Mouse (Mus musculus) CH12.LX (cell line): Measurements from ENCODE around the gene Fam89a. TPM values are rescaled to one million over a fixed set of nuclear protein-coding genes. Genes with fewer than 3 reads are reported as not detected.

Experiments used
- DNase-seq: peaks from one replicate; pipeline ENCODE4 v3.0.0-alpha.2; 2013; ENCODE audit errors: extremely low read depth
- H3K27ac ChIP-seq: 2 replicates; pipeline ENCODE4 v1.5.1; 2012; ENCODE audit warnings: low read depth, mild to moderate bottlenecking, control low read depth, moderate library complexity; ENCODE audit not compliant: insufficient read depth
- H3K27me3 ChIP-seq: replicated peaks from 2 replicates; pipeline ENCODE3; 2012; ENCODE audit warnings: inconsistent platforms
- H3K36me3 ChIP-seq, 2 experiments: replicated peaks in 1 of 2; 2 replicates each; pipeline versions ENCODE3 to v1.6.1; 2012; ENCODE audit warnings: inconsistent platforms in 1 of 2, low read length in 1 of 2, mild to moderate bottlenecking in 1 of 2, mixed read lengths in 1 of 2, moderate library complexity in 1 of 2; ENCODE audit not compliant: control insufficient read depth in 1 of 2, insufficient read depth in 1 of 2
- H3K4me1 ChIP-seq, 2 experiments: 2 replicates each; pipeline ENCODE4 v1.6.1; 2012; ENCODE audit warnings: inconsistent platforms in 1 of 2, moderate library complexity in 1 of 2; ENCODE audit not compliant: insufficient read depth in 2 of 2, control insufficient read depth in 1 of 2
- H3K4me2 ChIP-seq: 2 replicates; pipeline ENCODE4 v1.6.1; 2012; ENCODE audit warnings: low read depth, mild to moderate bottlenecking, control low read depth; ENCODE audit not compliant: poor library complexity, insufficient read depth, severe bottlenecking
- H3K4me3 ChIP-seq, 3 experiments: fragments of 150-350 bp in 1 of 3; sonication (generic) in 1 of 3; replicated peaks in 1 of 3; 2 replicates each; pipeline versions ENCODE3 to v1.5.1; 2011 to 2012; ENCODE audit warnings: low read depth in 2 of 3, low read length in 2 of 3, mild to moderate bottlenecking in 2 of 3, moderate library complexity in 2 of 3, control low read depth in 1 of 3, improper control_type of control experiment in 1 of 3, inconsistent platforms in 1 of 3, mixed read lengths in 1 of 3; ENCODE audit not compliant: poor library complexity in 1 of 3
- H3K79me2 ChIP-seq: replicated peaks from 2 replicates; pipeline ENCODE4 v1.6.1; 2012; ENCODE audit warnings: mild to moderate bottlenecking, moderate library complexity; ENCODE audit not compliant: control insufficient read depth, poor library complexity, insufficient read depth, severe bottlenecking; ENCODE audit errors: extremely low read depth
- H3K9ac ChIP-seq: 2 replicates; pipeline ENCODE4 v1.6.1; 2012; ENCODE audit warnings: low read depth, mild to moderate bottlenecking, control low read depth, moderate library complexity; ENCODE audit not compliant: insufficient read depth
- H3K9me3 ChIP-seq: replicated peaks from 2 replicates; pipeline ENCODE3; 2012; ENCODE audit warnings: low read length, inconsistent platforms, mixed read lengths
- CHD1 ChIP-seq: IDR thresholded peaks from 2 replicates; pipeline ENCODE4 v1.6.1; 2012; ENCODE audit warnings: low read depth, low read length, improper control_type of control experiment, inconsistent platforms
- CHD2 ChIP-seq: IDR thresholded peaks from 2 replicates; pipeline ENCODE4 v1.6.1; 2011; ENCODE audit warnings: low read length, improper control_type of control experiment
- CTCF ChIP-seq, 2 experiments: IDR thresholded peaks in 1 of 2; conservative IDR thresholded peaks in 1 of 2; 2 replicates each; pipeline ENCODE4 v1.5.1; 2011 to 2012; ENCODE audit warnings: low read depth in 2 of 2, low read length in 2 of 2, improper control_type of control experiment in 1 of 2, inconsistent platforms in 1 of 2, mild to moderate bottlenecking in 1 of 2, moderate library complexity in 1 of 2
- E2F4 ChIP-seq: IDR thresholded peaks from 2 replicates; pipeline ENCODE4 v1.6.1; 2011; ENCODE audit warnings: low read depth, low read length, improper control_type of control experiment; ENCODE audit not compliant: insufficient replicate concordance
- ELF1 ChIP-seq: IDR thresholded peaks from 2 replicates; pipeline ENCODE4 v1.6.1; 2014; ENCODE audit warnings: low read depth, mild to moderate bottlenecking, inconsistent platforms, low read length, improper control_type of control experiment
- GABPA ChIP-seq: IDR thresholded peaks from 2 replicates; pipeline ENCODE4 v1.6.1; 2012; ENCODE audit warnings: low read depth, low read length, improper control_type of control experiment, inconsistent platforms; ENCODE audit not compliant: insufficient replicate concordance
- IRF4 ChIP-seq: IDR thresholded peaks from 2 replicates; pipeline ENCODE4 v1.6.1; 2014; ENCODE audit warnings: low read depth, mild to moderate bottlenecking, inconsistent platforms, low read length, improper control_type of control experiment
- JUN ChIP-seq: IDR thresholded peaks from 2 replicates; pipeline ENCODE4 v1.6.1; 2011; ENCODE audit warnings: low read depth, mild to moderate bottlenecking, low read length, improper control_type of control experiment, moderate library complexity; ENCODE audit not compliant: insufficient read depth
- JUND ChIP-seq: conservative IDR thresholded peaks from 2 replicates; pipeline ENCODE4 v1.6.1; 2011; ENCODE audit warnings: low read depth, low read length, improper control_type of control experiment
- MAFK ChIP-seq: IDR thresholded peaks from 2 replicates; pipeline ENCODE4 v1.6.1; 2011; ENCODE audit warnings: low read length, improper control_type of control experiment; ENCODE audit not compliant: insufficient replicate concordance
- MAX ChIP-seq: IDR thresholded peaks from 2 replicates; pipeline ENCODE4 v1.6.1; 2011; ENCODE audit warnings: low read length, improper control_type of control experiment
- NRF1 ChIP-seq: IDR thresholded peaks from 2 replicates; pipeline ENCODE4 v1.6.1; 2014; ENCODE audit warnings: low read depth, mild to moderate bottlenecking, inconsistent platforms, low read length, improper control_type of control experiment, moderate library complexity
- PAX5 ChIP-seq: IDR thresholded peaks from 2 replicates; pipeline ENCODE4 v1.6.1; 2012; ENCODE audit warnings: low read length, inconsistent platforms, mixed read lengths
- POLR2A ChIP-seq: IDR thresholded peaks from 2 replicates; pipeline ENCODE4 v1.6.1; 2011; ENCODE audit warnings: low read depth, mild to moderate bottlenecking, improper control_type of control experiment, low read length
- POLR2AphosphoS2 ChIP-seq: IDR thresholded peaks from 2 replicates; pipeline ENCODE4 v1.6.1; 2011; ENCODE audit warnings: low read depth, low read length, improper control_type of control experiment
- RAD21 ChIP-seq: IDR thresholded peaks from 2 replicates; pipeline ENCODE4 v1.6.1; 2011; ENCODE audit warnings: low read depth, mild to moderate bottlenecking, low read length, improper control_type of control experiment, moderate library complexity
- RCOR1 ChIP-seq: conservative IDR thresholded peaks from 2 replicates; pipeline ENCODE4 v1.6.1; 2012; ENCODE audit warnings: low read depth, mild to moderate bottlenecking, inconsistent platforms, low read length, improper control_type of control experiment
- SMC3 ChIP-seq: IDR thresholded peaks from 2 replicates; pipeline ENCODE4 v1.6.1; 2011; ENCODE audit warnings: low read depth, low read length, improper control_type of control experiment
- TBP ChIP-seq: conservative IDR thresholded peaks from 2 replicates; pipeline ENCODE4 v1.6.1; 2011; ENCODE audit warnings: low read depth, low read length, improper control_type of control experiment
- TCF12 ChIP-seq: IDR thresholded peaks from 2 replicates; pipeline ENCODE4 v1.6.1; 2014; ENCODE audit warnings: low read depth, mild to moderate bottlenecking, inconsistent platforms, low read length, improper control_type of control experiment
- USF2 ChIP-seq: conservative IDR thresholded peaks from 2 replicates; pipeline ENCODE4 v1.6.1; 2011; ENCODE audit warnings: low read depth, low read length, improper control_type of control experiment
- ZC3H11A ChIP-seq: IDR thresholded peaks from 2 replicates; pipeline ENCODE4 v1.6.1; 2012; ENCODE audit warnings: low read depth, mild to moderate bottlenecking, inconsistent platforms, low read length, improper control_type of control experiment
- ZNF384 ChIP-seq: IDR thresholded peaks from 2 replicates; pipeline ENCODE4 v1.6.1; 2012; ENCODE audit warnings: low read depth, low read length, improper control_type of control experiment, inconsistent platforms
- dilution Hi-C: fragments of 300-500 bp; cut with MboI; formaldehyde crosslinking; loops from 2 replicates; pipeline ENCODE4 v1.14.3; 2020; ENCODE audit warnings: low sequenced_read_pairs; ENCODE audit not compliant: extremely low pct_unique_long_range_greater_than_20kb, extremely low pct_ligation_motif_present
- in situ Hi-C: fragments of 300-500 bp; cut with MboI; formaldehyde crosslinking; loops from 3 replicates; pipeline ENCODE4 v1.14.3; 2019; ENCODE audit warnings: low sequenced_read_pairs, low pct_ligation_motif_present, low pct_unique_long_range_greater_than_20kb, mixed read lengths
- polyA plus RNA-seq: library from polyadenylated mRNA; unstranded; fragments of >175 nt; gene quantifications from 2 replicates; pipeline ENCODE4 v1.2.1, GENCODE M21; 2012; ENCODE audit warnings: low read depth; ENCODE audit not compliant: insufficient read length
- total RNA-seq, 2 experiments: library from RNA; depleted of rRNA; stranded (reverse); fragments of 300-350 nt in 1 of 2; fragments of >200 nt in 1 of 2; gene quantifications; 2 replicates each; pipeline ENCODE4 v1.2.3; 2012 to 2014

Fam89a gene
- total and polyA plus RNA-seq, 3 experiments, result 2.5 to 4.8 (median 3.7) TPM

DNA sequence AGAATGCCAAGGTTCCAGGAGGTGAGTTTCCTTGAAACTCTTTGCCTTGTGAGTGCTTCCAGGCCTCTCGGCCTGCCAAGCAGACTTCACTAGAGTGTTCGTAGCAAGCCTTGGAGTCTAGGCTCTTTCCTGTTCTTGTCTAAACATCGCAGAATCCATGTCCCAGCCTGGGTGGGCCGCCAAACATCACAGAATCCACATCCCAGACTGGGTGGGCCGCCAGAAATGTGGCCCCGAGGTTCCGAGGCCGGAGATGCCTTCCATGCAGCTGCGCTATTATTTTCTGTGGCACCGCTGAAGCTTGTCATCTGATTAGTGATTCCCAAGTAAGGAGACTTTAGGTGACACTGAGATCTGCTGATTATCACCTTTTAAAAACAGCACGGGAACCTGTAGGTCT lies 48.9 kb upstream of the Fam89a start:
- Histone ChIP-seq H3K9ac (no peak overlapping the region), H3K9me3 (no peaks in the 10 kb centered on the region), H3K79me2 (no peaks in the 10 kb centered on the region), H3K4me1 (peaks cover 3 to 14% of the 10 kb centered on the region in 2 experiments), H3K4me2 (no peak overlapping the region), H3K4me3 (no peak overlapping the region), H3K27ac (no peak overlapping the region), H3K36me3 (no peaks in the 10 kb centered on the region), H3K27me3 (peaks cover 52% of the 10 kb centered on the region)
- DNase-seq, result no peak
- in situ Hi-C loops, result no loop called here
- dilution Hi-C loops, result no loop called here
- TF ChIP-seq MAFK (no peak), CHD2 (no peak), ZNF384 (no peak), E2F4 (no peak), JUND (no peak), USF2 (no peak), RAD21 (no peak), POLR2A (no peak), SMC3 (no peak), NRF1 (no peak), JUN (no peak), PAX5 (no peak)

- no peaks in the 10 kb centered on the region for H3K79me2 ChIP-seq
- TF ChIP-seq ELF1 (no peak), GABPA (no peak), POLR2AphosphoS2 (no peak), SMC3 (no peak), IRF4 (no peak), TCF12 (no peak), CTCF (conservative IDR thresholded peaks at IDR 0.05 in 1 of 2, IDR thresholded peaks at IDR 0.05 in 1 of 2; ENCODE audit: low read depth in 2 of 2, low read length in 2 of 2) (no peak), MAX (no peak), RCOR1 (no peak), JUN (no peak), POLR2A (no peak), ZNF384 (no peak), ZC3H11A (no peak), RAD21 (no peak), PAX5 (no peak), CHD1 (no peak), MAFK (no peak), NRF1 (no peak), USF2 (no peak), TBP (no peak)
- TF ChIP-seq, all 38 proteins: peak for 0
- no peak for DNase-seq
- Histone ChIP-seq H3K9ac (no peak overlapping the region), H3K9me3 (peaks cover 17% of the 10 kb centered on the region), H3K4me2 (no peak overlapping the region), H3K27ac (no peak overlapping the region), H3K27me3 (peaks cover 53% of the 10 kb centered on the region), H3K36me3 (no peaks in the 10 kb centered on the region), H3K4me3 (no peak overlapping the region), H3K4me1 (peaks cover 3 to 14% of the 10 kb centered on the region in 2 experiments; a peak in 3 of 4 replicates)
- dilution Hi-C loops (no loop called here), in situ Hi-C loops (no loop called here)
These were observed 44.3 kb upstream of the Fam89a start for GRCm38 (mm10) chr8:124795781-124796488.
